Mouse (Mus musculus) liver, adult 2 months (tissue): Measurements from ENCODE around the gene Rfc2.

Source experiments
- CTCF ChIP-seq: fragments of 200-500 bp; IDR thresholded peaks from 2 replicates; pipeline ENCODE4 v1.5.1; 2011; ENCODE audit warnings: low read depth, low read length, control low read depth
- POLR2A ChIP-seq: fragments of 200-500 bp; IDR thresholded peaks from 2 replicates; pipeline ENCODE4 v1.6.1; 2011; ENCODE audit warnings: low read length, control low read depth; ENCODE audit not compliant: insufficient read depth; ENCODE audit errors: extremely low read depth

DNA sequence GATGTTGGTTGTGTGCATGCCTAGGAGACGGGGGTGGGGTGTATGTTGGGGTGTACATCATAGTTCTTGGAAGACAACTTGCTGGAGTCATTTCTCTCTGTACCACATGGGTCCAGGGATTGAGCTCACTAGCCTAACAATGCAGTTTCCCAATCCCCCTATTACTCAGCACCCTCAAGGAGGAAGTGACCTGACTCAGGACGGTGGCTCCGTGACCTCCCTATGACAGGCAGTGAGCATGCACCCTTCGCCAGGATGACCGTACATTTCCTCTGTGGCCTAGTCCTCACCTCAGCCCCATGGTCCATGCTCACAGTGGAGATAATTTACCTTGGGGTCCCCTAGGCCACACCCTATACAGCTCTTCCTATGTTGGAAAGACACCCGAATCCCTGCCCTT, 48.7 kb upstream of the Rfc2 start:
- no peak for TF ChIP-seq POLR2A
- no peak for TF ChIP-seq CTCF
